Mouse (Mus musculus) neural tube, embryonic 14.5 days (tissue): ENCODE data around the gene Mrpl10. TPM values are rescaled to one million over a fixed set of nuclear protein-coding genes. Genes with fewer than 3 reads are reported as not detected.
A peak's percentile ranks its signal among the peaks of the same experiment; 100 is the strongest.

Source experiments
- ATAC-seq: fragments of 200-750 bp; cut with Nextera tagmentation; 2 replicates; pipeline ENCODE4 v1.8.0; 2017; ENCODE audit warnings: low read depth, mild to moderate bottlenecking, moderate TSS enrichment, moderate library complexity
- H3K27ac ChIP-seq: fragments of 300-500 bp; sonication (generic); 2 replicates; pipeline ENCODE4 v1.5.1; 2014; ENCODE audit warnings: low read depth, mild to moderate bottlenecking, control low read depth, low read length, moderate library complexity, mixed read lengths
- H3K27me3 ChIP-seq: fragments of 300-500 bp; sonication (generic); 2 replicates; pipeline ENCODE4 v1.6.1; 2014; ENCODE audit warnings: low read length; ENCODE audit not compliant: control insufficient read depth, insufficient read depth
- H3K36me3 ChIP-seq: fragments of 300-500 bp; sonication (generic); 2 replicates; pipeline ENCODE4 v1.6.1; 2014; ENCODE audit warnings: low read length, mixed read lengths; ENCODE audit not compliant: control insufficient read depth, insufficient read depth
- H3K4me1 ChIP-seq: fragments of 300-500 bp; sonication (generic); 2 replicates; pipeline ENCODE4 v1.6.1; 2014; ENCODE audit warnings: low read length; ENCODE audit not compliant: control insufficient read depth, insufficient read depth
- H3K4me2 ChIP-seq: fragments of 300-500 bp; sonication (generic); 2 replicates; pipeline ENCODE4 v1.6.1; 2014; ENCODE audit warnings: mild to moderate bottlenecking, low read depth, low read length, control low read depth
- H3K4me3 ChIP-seq: fragments of 300-500 bp; sonication (generic); 2 replicates; pipeline ENCODE4 v1.5.1; 2014; ENCODE audit warnings: low read depth, low read length, control low read depth, mixed read lengths
- H3K9ac ChIP-seq: fragments of 300-500 bp; sonication (generic); replicated peaks from 2 replicates; pipeline ENCODE4 v1.6.1; 2014; ENCODE audit warnings: low read depth, mild to moderate bottlenecking, control low read depth, low read length, mixed read lengths
- H3K9me3 ChIP-seq: fragments of 300-500 bp; sonication (generic); 2 replicates; pipeline ENCODE4 v1.6.1; 2016; ENCODE audit warnings: low read length; ENCODE audit not compliant: control insufficient read depth
- WGBS: fragments of 180-500 bp; shearing (Covaris S2); extraction: QIAGEN DNeasy Blood & Tissue Kit; methylation state at CpG from one replicate; pipeline ENCODE4 v1.1.7; 2014; 5-methylcytosine and 5-hydroxymethylcytosine counted together
- polyA plus RNA-seq: library from polyadenylated mRNA; unstranded; fragments of >200 nt; fragmentation: Nextera tagmentation; extraction: Ambion mirVana; gene quantifications from 2 replicates; pipeline ENCODE4 v1.2.1, GENCODE M21; 2014

The Mrpl10 gene
- polyA plus RNA-seq, 1 experiment from 2014 or later: 63.5 TPM

DNA sequence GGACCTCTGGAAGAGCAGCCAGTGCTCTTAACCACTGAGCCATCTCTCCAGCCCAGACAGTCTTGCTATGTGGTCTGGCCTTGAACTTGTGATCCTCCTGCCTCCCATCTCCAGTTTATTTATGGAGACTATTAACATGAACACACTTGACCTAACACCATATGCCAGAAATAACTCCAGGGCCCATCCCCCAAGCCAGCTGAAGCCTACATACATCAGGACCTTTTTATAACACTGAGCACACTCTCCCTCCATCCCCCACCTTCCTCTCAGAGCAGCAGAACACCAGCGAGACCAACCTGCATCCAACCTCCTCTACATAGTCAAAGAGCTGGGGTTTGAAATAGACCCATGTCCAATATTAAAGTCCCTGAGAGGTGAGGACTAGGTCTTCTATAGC lies 29.8 kb downstream of the Mrpl10 start:
- H3K27me3 ChIP-seq: no peaks in the 10 kb centered on the region
- H3K36me3 ChIP-seq: no peaks in the 10 kb centered on the region
- no peaks in the 10 kb centered on the region for H3K4me1 ChIP-seq
- H3K4me3 ChIP-seq: no peak overlapping the region
- 46% methylated on average over 1 of the region's 1 CpGs for WGBS
- H3K9me3 ChIP-seq: no peaks in the 10 kb centered on the region
- no peak for ATAC-seq
- H3K27ac ChIP-seq: no peak overlapping the region
- no peak overlapping the region for H3K9ac ChIP-seq
- no peak overlapping the region for H3K4me2 ChIP-seq

DNA sequence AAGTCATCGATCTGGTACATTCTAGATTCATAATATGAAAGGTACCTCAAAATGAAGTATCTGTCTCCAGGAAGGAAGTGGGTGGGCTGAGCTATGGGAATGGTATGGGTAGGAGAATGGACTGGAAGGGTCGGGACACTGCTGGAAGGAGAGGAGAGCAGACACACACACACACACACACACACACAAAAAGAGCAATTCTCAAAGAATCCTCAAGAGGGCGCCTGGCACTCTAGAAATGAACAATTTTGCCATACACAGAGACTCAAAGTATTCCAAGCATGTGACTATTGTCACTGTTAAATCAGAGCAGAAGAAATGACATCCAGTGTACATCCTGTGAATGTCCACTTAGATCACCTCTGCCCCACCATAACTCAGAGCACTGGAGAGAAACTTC lies 31.2 kb downstream of the Mrpl10 start:
- no peaks in the 10 kb centered on the region for H3K36me3 ChIP-seq
- WGBS: 36% methylated on average over 3 of the region's 3 CpGs
- no peaks in the 10 kb centered on the region for H3K27me3 ChIP-seq
- H3K4me2 ChIP-seq: no peak overlapping the region
- H3K9me3 ChIP-seq: no peaks in the 10 kb centered on the region
- H3K9ac ChIP-seq: no peak overlapping the region
- H3K27ac ChIP-seq: no peak overlapping the region
- H3K4me3 ChIP-seq: no peak overlapping the region
- no peaks in the 10 kb centered on the region for H3K4me1 ChIP-seq
- 0 out of 2 replicates have a peak, but pooled peaks have one; percentile 21 for ATAC-seq

- Histone ChIP-seq H3K9ac (no peak overlapping the region), H3K36me3 (no peaks in the 10 kb centered on the region), H3K27ac (no peak overlapping the region), H3K4me1 (no peaks in the 10 kb centered on the region), H3K4me3 (no peak overlapping the region), H3K4me2 (no peak overlapping the region), H3K9me3 (no peaks in the 10 kb centered on the region), H3K27me3 (no peaks in the 10 kb centered on the region)
- no peak for ATAC-seq
- 75% methylated on average over 8 of the region's 8 CpGs for WGBS
Measured at GRCm38 (mm10) chr11:97074235-97074634, 32.9 kb downstream of the Mrpl10 start.

- ATAC-seq: no peak
- no peak overlapping the region for H3K9ac ChIP-seq
- no peaks in the 10 kb centered on the region for H3K9me3 ChIP-seq
- 56% methylated on average over 4 of the region's 4 CpGs for WGBS
- H3K27ac ChIP-seq: no peak overlapping the region
- H3K4me3 ChIP-seq: no peak overlapping the region
- H3K36me3 ChIP-seq: no peaks in the 10 kb centered on the region
- H3K4me2 ChIP-seq: no peak overlapping the region
- H3K4me1 ChIP-seq: 0 out of 2 replicates have a peak, but pooled peaks cover 2% of the 10 kb centered on the region
- H3K27me3 ChIP-seq: no peaks in the 10 kb centered on the region
Measured at GRCm38 (mm10) chr11:97078751-97079150, 37.4 kb downstream of the Mrpl10 start.

DNA sequence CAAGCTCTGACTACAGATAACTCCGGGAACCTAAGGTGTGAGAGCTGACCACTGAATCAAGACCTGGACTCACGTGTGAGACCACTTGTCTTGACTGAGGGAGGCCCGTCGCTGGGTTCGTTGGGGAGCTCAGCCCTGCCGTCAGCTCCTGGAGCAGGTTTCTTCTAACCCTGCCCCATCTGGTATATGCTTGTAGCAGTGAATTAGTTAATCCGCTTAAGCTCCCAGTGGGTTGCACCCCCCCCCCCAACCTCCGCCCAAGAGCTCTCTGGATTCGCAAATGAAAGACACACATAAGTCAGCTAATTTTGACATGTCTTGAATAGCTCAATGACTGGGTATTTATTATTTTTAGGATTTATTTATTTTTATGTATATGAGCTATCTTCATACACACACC lies 38.9 kb downstream of the Mrpl10 start:
- H3K27me3 ChIP-seq: no peaks in the 10 kb centered on the region
- no peaks in the 10 kb centered on the region for H3K9me3 ChIP-seq
- 48% methylated on average over 9 of the region's 9 CpGs for WGBS

GRCm38 (mm10) chr11:97082977-97083376 lies 41.6 kb downstream of the Mrpl10 start:
- Histone ChIP-seq H3K9ac (no peak overlapping the region), H3K27ac (no peak overlapping the region), H3K36me3 (no peaks in the 10 kb centered on the region), H3K9me3 (no peaks in the 10 kb centered on the region), H3K4me1 (0 out of 2 replicates have a peak, but pooled peaks cover 3% of the 10 kb centered on the region), H3K27me3 (no peaks in the 10 kb centered on the region), H3K4me2 (no peak overlapping the region), H3K4me3 (no peak overlapping the region)
- no peak for ATAC-seq
- WGBS: 45% methylated on average over 11 of the region's 11 CpGs

More for the DNA sequence above, 38.9 kb downstream of the Mrpl10 start:
- ATAC-seq: no peak
- Histone ChIP-seq H3K4me2 (no peak overlapping the region), H3K36me3 (no peaks in the 10 kb centered on the region), H3K4me1 (0 out of 2 replicates have a peak, but pooled peaks cover 3% of the 10 kb centered on the region), H3K4me3 (no peak overlapping the region), H3K27ac (no peak overlapping the region), H3K9ac (no peak overlapping the region)

- Histone ChIP-seq H3K27me3 (no peaks in the 10 kb centered on the region), H3K27ac (no peak overlapping the region), H3K36me3 (no peaks in the 10 kb centered on the region), H3K9me3 (no peaks in the 10 kb centered on the region), H3K4me1 (0 out of 2 replicates have a peak, but pooled peaks cover 3% of the 10 kb centered on the region), H3K9ac (no peak overlapping the region), H3K4me2 (no peak overlapping the region), H3K4me3 (no peak overlapping the region)
- ATAC-seq: no peak
- WGBS: 38% methylated on average over 22 of the region's 22 CpGs
Measured at GRCm38 (mm10) chr11:97083401-97084140, 42.2 kb downstream of the Mrpl10 start.

GRCm38 (mm10) chr11:97084821-97085505 lies 43.6 kb downstream of the Mrpl10 start:
- Histone ChIP-seq H3K9me3 (no peaks in the 10 kb centered on the region), H3K4me2 (no peak overlapping the region), H3K36me3 (no peaks in the 10 kb centered on the region), H3K27ac (no peak overlapping the region), H3K4me1 (0 out of 2 replicates have a peak, but pooled peaks cover 3% of the 10 kb centered on the region), H3K4me3 (no peak overlapping the region), H3K9ac (no peak overlapping the region), H3K27me3 (no peaks in the 10 kb centered on the region)
- 89% methylated on average over 15 of the region's 15 CpGs for WGBS
- ATAC-seq: no peak

GRCm38 (mm10) chr11:97086365-97086764 lies 45.0 kb downstream of the Mrpl10 start:
- Histone ChIP-seq H3K4me1 (0 out of 2 replicates have a peak, but pooled peaks cover 3% of the 10 kb centered on the region), H3K4me3 (no peak overlapping the region), H3K4me2 (no peak overlapping the region), H3K27me3 (no peaks in the 10 kb centered on the region), H3K27ac (no peak overlapping the region), H3K36me3 (no peaks in the 10 kb centered on the region), H3K9ac (no peak overlapping the region), H3K9me3 (no peaks in the 10 kb centered on the region)
- 80% methylated on average over 6 of the region's 6 CpGs for WGBS
- ATAC-seq: no peak
